Mouse (Mus musculus) bone marrow, adult 2 months (tissue): Measurements from ENCODE around the gene Ttc39b. TPM values are rescaled to one million over a fixed set of nuclear protein-coding genes. Genes with fewer than 3 reads are reported as not detected.

Experiments
- H3K27ac ChIP-seq: fragments of 200-500 bp; 2 replicates; pipeline ENCODE4 v1.5.1; 2012; ENCODE audit warnings: low read depth, mild to moderate bottlenecking, control low read depth, inconsistent platforms, low read length; ENCODE audit not compliant: control insufficient read depth, poor library complexity, insufficient read depth
- H3K4me1 ChIP-seq: fragments of 200-500 bp; 2 replicates; pipeline ENCODE4 v1.6.1; 2011; ENCODE audit warnings: low read length; ENCODE audit not compliant: control insufficient read depth, insufficient read depth
- H3K4me3 ChIP-seq: fragments of 200-500 bp; replicated peaks from 2 replicates; pipeline ENCODE3; 2011; ENCODE audit warnings: mild to moderate bottlenecking, low read depth, low read length, control low read depth; ENCODE audit not compliant: control insufficient read depth
- CTCF ChIP-seq: fragments of 200-500 bp; IDR thresholded peaks from 2 replicates; pipeline ENCODE4 v1.5.1; 2011; ENCODE audit warnings: low read length, control low read depth; ENCODE audit not compliant: control insufficient read depth, insufficient read depth
- POLR2A ChIP-seq: fragments of 200-500 bp; IDR thresholded peaks from 2 replicates; pipeline ENCODE4 v1.6.1; 2011; ENCODE audit warnings: low read depth, mild to moderate bottlenecking, control low read depth, low read length, borderline replicate concordance; ENCODE audit not compliant: control insufficient read depth
- WGBS: fragments of 180-500 bp; shearing (Covaris S2); methylation state at CpG from one replicate; pipeline ENCODE4 v1.1.7; 2018; 5-methylcytosine and 5-hydroxymethylcytosine counted together
- polyA plus RNA-seq: library from polyadenylated mRNA; stranded (reverse); fragments of >200 nt; gene quantifications from 2 replicates; pipeline ENCODE4 v1.2.4, GENCODE M21; 2011; ENCODE audit warnings: low replicate concordance; ENCODE audit not compliant: missing spikeins, insufficient read depth, insufficient read length

Gene Ttc39b
- polyA plus RNA-seq, 1 experiment: 8.2 TPM

DNA sequence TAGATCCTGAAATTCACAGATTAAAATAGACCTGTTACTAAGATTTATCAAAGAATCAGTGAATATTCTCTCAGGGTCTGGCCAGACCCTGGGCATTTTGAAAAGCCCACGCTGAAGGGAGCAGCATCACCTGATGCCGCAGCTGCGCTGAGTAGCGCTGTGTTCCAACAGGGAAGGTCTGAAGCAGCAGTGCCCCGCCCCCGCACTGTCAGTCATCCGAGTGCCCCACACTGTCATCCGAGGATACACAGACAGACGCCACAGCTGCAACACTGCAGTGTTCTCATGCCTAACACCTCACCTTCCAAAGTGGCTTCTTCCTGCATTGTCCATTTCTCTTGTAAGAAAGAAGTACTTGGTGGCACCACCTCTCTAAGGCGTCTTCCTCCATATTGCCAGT is 96.0 kb downstream of the Ttc39b start:
- no peak for TF ChIP-seq CTCF
- TF ChIP-seq POLR2A: no peak
- Histone ChIP-seq H3K4me1 (no peaks in the 10 kb centered on the region; the same call in 1 of the 2 replicates), H3K4me3 (no peak overlapping the region), H3K27ac (no peak overlapping the region)
- WGBS: 86% methylated on average over 10 of the region's 10 CpGs

DNA sequence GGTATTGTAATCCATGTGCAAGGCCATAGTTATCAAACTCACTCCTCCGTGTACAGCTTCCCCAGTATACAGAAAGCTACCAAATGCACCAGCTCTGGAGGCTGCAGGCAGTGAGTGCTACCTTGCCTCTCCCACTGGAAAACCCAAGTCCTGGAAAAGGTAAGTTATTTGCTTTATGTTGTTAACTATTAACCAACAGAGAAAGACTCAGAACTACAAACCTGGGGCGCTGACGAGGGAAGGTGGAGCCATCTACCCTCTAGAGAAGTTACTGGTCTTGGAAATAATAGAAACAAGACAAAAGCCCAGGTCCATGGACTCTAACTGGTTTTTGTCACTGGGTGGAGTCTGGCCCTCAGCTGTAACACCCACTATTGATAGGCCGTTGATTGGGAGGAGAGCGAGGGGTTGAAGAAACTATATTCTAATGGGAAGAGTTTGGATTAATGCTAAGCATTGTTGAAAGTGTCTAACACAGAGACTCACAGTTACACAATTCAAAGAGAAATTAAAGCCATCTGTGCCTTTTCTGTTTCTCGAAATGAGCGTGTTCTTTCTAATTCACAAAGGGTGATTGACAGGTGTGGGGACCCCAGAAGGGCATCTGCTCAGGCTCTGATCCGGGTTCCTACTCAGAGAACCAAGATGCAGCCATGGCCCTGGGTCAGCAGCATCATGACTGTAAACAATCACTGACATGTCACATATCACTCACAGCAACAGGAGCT is 98.3 kb downstream of the Ttc39b start:
- Histone ChIP-seq H3K27ac (no peak overlapping the region), H3K4me3 (no peak overlapping the region), H3K4me1 (no peaks in the 10 kb centered on the region; the same call in 1 of the 2 replicates)
- 85% methylated on average over 8 of the region's 8 CpGs for WGBS
- TF ChIP-seq POLR2A (no peak), CTCF (no peak)

DNA sequence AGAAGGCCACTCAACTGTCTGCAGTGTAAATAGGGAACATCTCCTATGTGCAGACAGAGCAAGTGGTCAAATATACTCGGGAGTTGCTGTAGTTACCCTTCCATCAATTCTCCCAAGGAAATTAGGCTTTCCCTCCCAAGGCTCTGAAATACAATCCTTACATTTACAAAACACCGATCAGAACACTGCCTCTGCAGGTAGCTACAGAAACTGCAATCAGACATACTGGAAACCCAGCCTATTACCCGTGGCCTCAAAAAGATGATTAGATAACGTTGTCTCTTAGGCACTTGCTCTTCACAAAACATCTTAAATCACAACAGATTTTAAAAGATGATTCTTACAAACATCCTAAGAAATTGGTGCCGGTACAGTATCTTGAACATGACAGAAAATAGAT is 99.8 kb downstream of the Ttc39b start:
- Histone ChIP-seq H3K4me3 (no peak overlapping the region), H3K4me1 (no peaks in the 10 kb centered on the region), H3K27ac (no peak overlapping the region)
- no peak for TF ChIP-seq CTCF
- TF ChIP-seq POLR2A: no peak
- 41% methylated on average over 5 of the region's 5 CpGs for WGBS

DNA sequence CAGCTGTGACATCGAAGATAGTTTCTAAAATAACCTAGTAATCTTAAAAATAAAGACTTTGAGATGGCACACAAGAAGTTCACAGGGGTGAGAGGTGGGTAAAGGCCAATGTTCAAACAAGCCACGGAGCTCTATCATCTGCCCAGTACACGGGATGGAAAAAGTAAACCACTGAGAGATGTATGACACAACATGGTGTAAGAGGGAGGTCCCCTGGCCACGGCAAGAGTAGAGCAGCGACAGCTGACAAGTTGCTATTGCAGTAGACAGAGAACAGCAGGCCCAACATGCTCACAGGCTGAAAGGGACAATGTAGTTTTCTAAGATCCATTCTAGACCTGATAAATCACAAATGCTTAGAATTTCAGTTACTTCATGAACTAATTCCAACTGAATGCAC is 100.9 kb downstream of the Ttc39b start:
- TF ChIP-seq CTCF (no peak), POLR2A (no peak)
- WGBS: 69% methylated on average over 5 of the region's 5 CpGs
- Histone ChIP-seq H3K4me1 (no peaks in the 10 kb centered on the region), H3K4me3 (no peak overlapping the region), H3K27ac (no peak overlapping the region)

DNA sequence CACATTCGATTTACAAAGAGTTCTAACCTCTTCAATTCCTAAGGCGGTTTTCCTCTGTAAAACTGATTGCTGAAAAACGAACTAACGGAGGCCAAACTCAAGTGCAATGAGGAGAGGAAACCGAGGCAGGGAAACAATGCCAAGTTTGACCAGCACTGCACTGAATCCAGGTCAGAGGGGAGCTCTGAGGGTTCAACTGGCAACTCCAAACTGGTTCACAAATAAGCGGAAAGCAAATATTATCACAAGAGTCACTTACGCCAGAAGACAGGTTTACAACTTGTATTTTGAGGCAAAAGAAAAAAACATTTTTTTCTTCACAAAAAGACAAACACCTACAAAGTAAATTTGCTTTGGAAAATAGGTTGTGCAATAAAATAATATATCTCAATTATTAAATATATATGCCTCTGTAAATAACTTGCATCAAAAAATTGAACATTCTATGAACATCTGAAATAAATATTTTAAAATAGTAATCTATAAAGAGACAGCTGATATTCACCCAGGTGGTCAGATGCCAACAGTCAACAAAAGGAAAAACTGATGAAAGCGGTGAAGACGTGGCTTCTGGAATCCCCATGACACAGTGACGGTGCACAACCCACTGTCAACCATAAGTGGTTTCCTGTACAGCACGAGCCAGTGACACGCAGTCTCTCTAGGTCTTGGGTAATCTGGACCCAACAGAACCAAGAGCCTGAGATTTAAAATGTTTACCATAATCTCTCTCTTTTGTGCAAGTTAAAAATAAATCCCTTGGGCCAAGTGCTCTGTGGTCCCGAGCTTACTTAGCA is 103.1 kb downstream of the Ttc39b start:
- Histone ChIP-seq H3K4me1 (no peaks in the 10 kb centered on the region), H3K4me3 (no peak overlapping the region), H3K27ac (no peak overlapping the region)
- TF ChIP-seq POLR2A (no peak), CTCF (no peak)
- 54% methylated on average over 13 of the region's 13 CpGs for WGBS

DNA sequence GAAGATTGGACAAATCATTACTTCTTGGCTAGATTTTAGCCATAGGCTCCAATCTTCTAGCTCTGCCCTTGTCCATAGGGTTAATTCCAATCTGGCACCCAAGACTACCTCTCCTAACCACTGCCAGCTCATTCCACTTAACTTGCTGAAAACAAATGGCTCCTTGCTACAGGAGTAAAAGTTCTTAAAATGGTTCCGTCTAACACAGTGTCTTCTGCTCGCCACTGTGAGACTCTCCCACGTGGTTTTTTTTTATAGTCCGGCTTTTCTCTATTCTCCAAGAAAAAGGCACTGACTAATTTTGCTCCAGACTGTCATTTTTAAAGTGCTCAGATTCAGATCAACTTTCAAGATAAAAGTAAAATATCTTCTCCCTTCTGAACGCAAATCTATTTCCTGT is 104.8 kb downstream of the Ttc39b start:
- Histone ChIP-seq H3K4me1 (no peaks in the 10 kb centered on the region), H3K4me3 (no peak overlapping the region), H3K27ac (no peak overlapping the region)
- 83% methylated on average over 5 of the region's 5 CpGs for WGBS
- TF ChIP-seq CTCF: no peak
- no peak for TF ChIP-seq POLR2A

DNA sequence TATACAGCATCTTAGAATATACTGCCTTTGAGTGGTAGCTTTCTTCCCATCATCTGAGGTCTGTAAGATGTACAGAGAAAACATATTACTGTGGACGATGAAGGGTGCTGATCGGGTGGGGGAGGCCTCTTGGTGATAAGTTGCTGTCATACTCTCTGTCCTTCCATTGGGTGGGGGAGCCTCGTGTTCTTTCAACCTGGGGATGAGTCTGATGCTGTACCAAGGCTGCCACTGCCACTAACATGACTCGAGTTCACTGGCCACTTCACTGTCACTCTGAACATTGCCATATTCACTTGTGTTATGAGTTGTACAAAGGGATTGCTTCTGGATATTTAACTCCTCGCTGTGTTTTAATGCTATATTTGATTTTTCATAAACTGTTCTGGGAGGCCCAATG is 106.9 kb downstream of the Ttc39b start:
- TF ChIP-seq CTCF: no peak
- no peak for TF ChIP-seq POLR2A
- WGBS: 81% methylated on average over 5 of the region's 5 CpGs
- no peak overlapping the region for H3K27ac ChIP-seq

DNA sequence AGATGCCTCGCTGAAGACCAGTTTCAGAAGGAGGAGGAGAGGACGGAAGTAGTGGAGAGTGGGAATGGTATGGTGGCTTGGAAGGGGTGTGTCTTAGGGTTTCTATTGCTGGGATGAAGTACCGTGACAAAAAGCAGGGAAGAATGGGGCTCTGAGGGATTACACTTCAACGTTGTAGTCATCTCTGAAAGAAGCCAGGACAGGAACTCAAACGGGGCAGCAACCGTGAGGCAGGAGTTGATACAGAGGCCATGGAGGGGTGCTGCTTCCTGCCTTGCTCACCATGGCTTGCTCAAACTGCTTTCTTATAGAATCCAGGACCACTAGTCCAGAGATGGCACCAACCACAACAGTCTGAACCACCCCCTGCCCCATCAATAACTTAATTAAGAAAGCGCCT is 107.7 kb downstream of the Ttc39b start:
- 86% methylated on average over 7 of the region's 7 CpGs for WGBS
- no peak for TF ChIP-seq POLR2A
- TF ChIP-seq CTCF: no peak
- no peak overlapping the region for H3K27ac ChIP-seq
- H3K4me3 ChIP-seq: no peak overlapping the region
- H3K4me1 ChIP-seq: no peaks in the 10 kb centered on the region

More for the DNA sequence above, 106.9 kb downstream of the Ttc39b start:
- H3K4me1 ChIP-seq: no peaks in the 10 kb centered on the region
- no peak overlapping the region for H3K4me3 ChIP-seq
